In the genomic region with DNA sequence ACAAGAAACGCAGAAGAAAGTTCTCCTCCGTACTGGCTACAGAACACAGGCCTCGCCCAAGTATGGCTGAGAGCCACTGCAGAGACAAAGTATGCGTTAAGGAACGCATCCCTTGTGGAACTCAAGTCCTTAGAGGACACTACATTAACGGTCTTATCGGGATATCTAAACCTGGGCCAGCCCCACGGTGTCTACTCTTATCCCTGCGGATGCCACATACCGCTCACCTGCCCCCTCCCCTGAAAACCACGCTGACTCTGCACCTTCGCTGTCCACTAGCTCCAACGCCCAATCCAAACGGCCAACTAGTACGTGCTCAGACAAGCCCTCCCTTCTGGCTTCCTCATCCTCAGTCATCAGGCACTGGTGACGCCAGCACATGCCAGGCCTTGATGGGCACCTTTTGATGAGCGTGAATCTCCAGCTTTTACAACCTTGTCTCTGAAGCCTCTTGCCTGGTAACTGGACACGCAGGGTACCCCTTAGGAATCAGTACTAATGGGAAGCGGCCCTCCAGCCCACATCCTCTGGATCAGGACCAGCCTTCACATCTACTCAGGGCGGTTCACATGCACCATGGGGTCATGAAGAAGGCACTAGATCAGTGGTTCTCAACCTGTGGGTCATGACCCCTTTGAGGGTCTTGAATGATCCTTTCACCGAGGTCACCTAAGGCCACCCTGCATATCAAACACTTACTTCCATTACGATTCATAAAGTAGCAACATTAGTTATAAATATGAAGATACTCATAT, we compare ENCODE assay signal across 15 mouse cellular contexts. TPM values are rescaled to one million over a fixed set of nuclear protein-coding genes. Genes with fewer than 3 reads are reported as not detected.
DNase-seq lines count a peak whose midpoint lies in the region; ATAC-seq and TF ChIP-seq lines count a peak whose summit lies in the region.
"Had no signal": no experiment of that assay in that cellular context is flagged by ENCODE, and none has a peak within 500 bp of the region (broad histone marks: within the 10 kb centered on the region; RNA-seq: fewer than 3 reads in every experiment).

No protein-coding gene starts in this region.

- peaks cover 20% of the 10 kb centered on the region for H3K79me2 ChIP-seq in MEL (ENCODE audit: control insufficient read depth, insufficient read depth, low read length, poor library complexity)

- no peak for DNase-seq in heart, postnatal 4 days
- DNase-seq in liver, embryonic 11.5 days (ENCODE audit: low spot score), result no peak
- DNase-seq in liver (no peak), MEL (ENCODE audit: low read depth, low spot score) (no peak)
- peak; percentile 26 to 33 for DNase-seq in cerebellum, postnatal 25 days
- no peak for DNase-seq in thymus, postnatal 14 days
- DNase-seq in urinary bladder, postnatal 4 days (ENCODE audit: low spot score in 2 of 2), result no peak
- DNase-seq: layer of hippocampus, adult 9-11 months; right cerebral cortex, postnatal 25 days; thymus, adult 18-20 months had no signal

- no peak overlapping the region for H3K4me2 ChIP-seq in heart, embryonic 15.5 days
- H3K4me2 ChIP-seq in liver, embryonic 11.5 days, result peak overlapping the region; percentile 16
- H3K4me2 ChIP-seq: midbrain, embryonic 12.5 days had no signal

- TF ChIP-seq CTCF in MEL (IDR thresholded peaks at IDR 0.05 in 2 of 3, conservative IDR thresholded peaks at IDR 0.05 in 1 of 3; ENCODE audit: control insufficient read depth in 1 of 3, insufficient read depth in 1 of 3, low read depth in 2 of 3, low read length in 3 of 3, poor library complexity in 1 of 3, severe bottlenecking in 1 of 3), result no peak

- TF ChIP-seq POLR2A in MEL (IDR thresholded peaks at IDR 0.05; ENCODE audit: control insufficient read depth in 1 of 2, insufficient read depth in 1 of 2, low read depth in 1 of 2, low read length in 2 of 2, poor library complexity in 1 of 2), result no peak

- no peaks in the 10 kb centered on the region for H3K9me3 ChIP-seq in heart, embryonic 15.5 days (replicated peaks)
- no peaks in the 10 kb centered on the region for H3K9me3 ChIP-seq in liver, embryonic 11.5 days (ENCODE audit: control insufficient read depth, low read length)
- no peaks in the 10 kb centered on the region for H3K9me3 ChIP-seq in MEL (replicated peaks; ENCODE audit: insufficient read depth, low read length)
- H3K9me3 ChIP-seq: midbrain, embryonic 12.5 days; neural tube, embryonic 15.5 days had no signal

- peaks cover 73% of the 10 kb centered on the region for H3K4me1 ChIP-seq in heart, embryonic 15.5 days (replicated peaks)
- H3K4me1 ChIP-seq in liver, embryonic 11.5 days (replicated peaks; ENCODE audit: control insufficient read depth, insufficient read depth, low read length), result peaks cover 67% of the 10 kb centered on the region
- H3K4me1 ChIP-seq in MEL (ENCODE audit: control insufficient read depth in 1 of 2, insufficient read depth in 2 of 2, low read length in 2 of 2), result peaks cover 38 to 60% of the 10 kb centered on the region in 2 experiments

- no peaks in the 10 kb centered on the region for H3K27me3 ChIP-seq in heart, embryonic 15.5 days
- H3K27me3 ChIP-seq in liver, embryonic 11.5 days (replicated peaks; ENCODE audit: control insufficient read depth, insufficient read depth, low read length), result no peaks in the 10 kb centered on the region
- H3K27me3 ChIP-seq in MEL (ENCODE audit: control insufficient read depth in 1 of 2, insufficient read depth in 2 of 2, low read length in 2 of 2), result no peaks in the 10 kb centered on the region
- H3K27me3 ChIP-seq: neural tube, embryonic 15.5 days had no signal

- no peak for TF ChIP-seq RAD21 in MEL (IDR thresholded peaks at IDR 0.05; ENCODE audit: low read depth, low read length)

- TF ChIP-seq EP300 in MEL (IDR thresholded peaks at IDR 0.05; ENCODE audit: low read depth in 1 of 2, low read length in 2 of 2), result no peak; a peak in 2 of 4 replicates

- no peak overlapping the region for H3K9ac ChIP-seq in heart, embryonic 15.5 days
- H3K9ac ChIP-seq in liver, embryonic 11.5 days (ENCODE audit: low read depth, low read length), result no peak overlapping the region
- H3K9ac ChIP-seq in MEL (ENCODE audit: control insufficient read depth, low read depth, low read length, poor library complexity, severe bottlenecking), result no peak overlapping the region
- H3K9ac ChIP-seq: midbrain, embryonic 12.5 days; neural tube, embryonic 15.5 days had no signal

- H3K27ac ChIP-seq in heart, embryonic 15.5 days, result peak overlapping the region; percentile 78
- H3K27ac ChIP-seq in liver, embryonic 11.5 days (ENCODE audit: low read depth, low read length), result no peak overlapping the region
- peak overlapping the region; percentile 38; the same call in 1 of the 2 replicates for H3K27ac ChIP-seq in MEL (ENCODE audit: control insufficient read depth, low read depth, low read length)

- H3K4me3 ChIP-seq in heart, embryonic 15.5 days, result no peak overlapping the region
- H3K4me3 ChIP-seq in liver, embryonic 11.5 days (ENCODE audit: low read depth, low read length), result no peak overlapping the region
- no peak overlapping the region for H3K4me3 ChIP-seq in MEL (ENCODE audit: control insufficient read depth in 1 of 2, insufficient read depth in 1 of 2, low read depth in 2 of 2, low read length in 2 of 2)
- H3K4me3 ChIP-seq: erythroblast, embryonic 14.5 days; midbrain, embryonic 12.5 days; neural tube, embryonic 15.5 days had no signal

- no peak for ATAC-seq in heart, embryonic 15.5 days (replicated peaks; ENCODE audit: insufficient number of reproducible peaks, insufficient read depth, low FRiP score, low read depth)
- no peak for ATAC-seq in liver, embryonic 11.5 days (replicated peaks; ENCODE audit: low FRiP score)

- no peaks in the 10 kb centered on the region for H3K36me3 ChIP-seq in heart, embryonic 15.5 days
- no peaks in the 10 kb centered on the region for H3K36me3 ChIP-seq in liver, embryonic 11.5 days (ENCODE audit: control insufficient read depth, insufficient read depth, low read length)
- peaks cover 0 to 53% of the 10 kb centered on the region in 2 experiments; a peak in 2 of 4 replicates for H3K36me3 ChIP-seq in MEL (ENCODE audit: control insufficient read depth in 1 of 2, insufficient read depth in 2 of 2, low read length in 2 of 2)
- H3K36me3 ChIP-seq: midbrain, embryonic 12.5 days; neural tube, embryonic 15.5 days had no signal

- 79% methylated on average over 22 of the region's 22 CpGs for WGBS in heart, embryonic 15.5 days
- WGBS in liver, embryonic 11.5 days, result 70% methylated on average over 22 of the region's 22 CpGs

TF ChIP-seq in MEL, 35 proteins besides CTCF, POLR2A, EP300 and RAD21:
- no peak for TF ChIP-seq MEF2A (IDR thresholded peaks at IDR 0.05; ENCODE audit: extremely low read depth, insufficient replicate concordance, low read depth, low read length, poor library complexity, severe bottlenecking)
- no peak for TF ChIP-seq ZNF384 (IDR thresholded peaks at IDR 0.05; ENCODE audit: low read depth, low read length)
- TF ChIP-seq ZMIZ1 (IDR thresholded peaks at IDR 0.05; ENCODE audit: low read depth, low read length), result no peak
- no peak for TF ChIP-seq UBTF (IDR thresholded peaks at IDR 0.05; ENCODE audit: borderline replicate concordance, insufficient read depth, low read depth, low read length)
- no peak for TF ChIP-seq ZC3H11A (IDR thresholded peaks at IDR 0.05; ENCODE audit: low read depth, low read length)
- no peak for TF ChIP-seq SIN3A (IDR thresholded peaks at IDR 0.05; ENCODE audit: low read length)
- TF ChIP-seq MAX (IDR thresholded peaks at IDR 0.05; ENCODE audit: low read length), result no peak
- TF ChIP-seq NRF1 (IDR thresholded peaks at IDR 0.05; ENCODE audit: insufficient read depth, low read depth, low read length, poor library complexity, severe bottlenecking), result no peak
- TF ChIP-seq HCFC1 (IDR thresholded peaks at IDR 0.05; ENCODE audit: low read depth, low read length), result no peak

RNA-seq across cellular contexts. Expression of gene Elmo2, which starts 4.1 kb away (rescaled TPM):
- 33.8 and 49.5 TPM in 2 replicates for polyA plus RNA-seq in heart, embryonic 15.5 days (2015; fragmentation: Nextera tagmentation; extraction: Ambion mirVana)
- total RNA-seq in heart, postnatal 4 days (2021), result 10 to 100 TPM; 29.5 to 35.5 TPM
- 36.4 and 42.4 TPM in 2 replicates for polyA plus RNA-seq in liver, embryonic 11.5 days (2014; fragmentation: Nextera tagmentation; extraction: Ambion mirVana)
- total RNA-seq in MEL (2012; rRNA removed), result 16.5 and 17.4 TPM in 2 replicates
- polyA plus RNA-seq in MEL (2012; ENCODE audit: insufficient read depth in 1 of 2, insufficient read length in 2 of 2, low read depth in 1 of 2, low replicate concordance in 2 of 2, missing spikeins in 1 of 2), result 10 to 100 TPM in 1 of 2 experiments, not detected in 1; 27.6 TPM

RNA-seq across cellular contexts. Expression of gene Slc35c2, which starts 34.5 kb away (rescaled TPM):
- 32.1 and 45.7 TPM in 2 replicates for polyA plus RNA-seq in heart, embryonic 15.5 days (2015; fragmentation: Nextera tagmentation; extraction: Ambion mirVana)
- total RNA-seq in heart, postnatal 4 days (2021), result 10 to 100 TPM; 18.9 to 20.6 TPM
- polyA plus RNA-seq in liver, embryonic 11.5 days (2014; fragmentation: Nextera tagmentation; extraction: Ambion mirVana), result 53.0 and 64.4 TPM in 2 replicates
- 57.9 and 64.9 TPM in 2 replicates for total RNA-seq in MEL (2012; rRNA removed)
- polyA plus RNA-seq in MEL (2012; ENCODE audit: insufficient read depth in 1 of 2, insufficient read length in 2 of 2, low read depth in 1 of 2, low replicate concordance in 2 of 2, missing spikeins in 1 of 2), result 100 to 1,000 TPM in 1 of 2 experiments, not detected in 1; 121 TPM

RNA-seq across cellular contexts. Expression of gene Zfp663, which starts 46.4 kb away (rescaled TPM):
- 0.20 and 0.24 TPM in 2 replicates for polyA plus RNA-seq in heart, embryonic 15.5 days (2015; fragmentation: Nextera tagmentation; extraction: Ambion mirVana)
- total RNA-seq in heart, postnatal 4 days (2021), result not detected
- 0.07 and 0.29 TPM in 2 replicates for polyA plus RNA-seq in liver, embryonic 11.5 days (2014; fragmentation: Nextera tagmentation; extraction: Ambion mirVana)
- total RNA-seq in MEL (2012; rRNA removed), result not detected in 2 replicates
- polyA plus RNA-seq in MEL (2012; ENCODE audit: insufficient read depth in 1 of 2, insufficient read length in 2 of 2, low read depth in 1 of 2, low replicate concordance in 2 of 2, missing spikeins in 1 of 2), result under 1 TPM in 1 of 2 experiments, not detected in 1; 0.18 TPM
- total RNA-seq: gastrocnemius, adult 18-20 months had no signal
- polyA plus RNA-seq: erythroblast, embryonic 14.5 days had no signal

Comparison
In these comparisons a context has a peak if more than half of its experiments do, and no peak if none do; other contexts are left out.
1. DNase-seq: peak in cerebellum, postnatal 25 days (2 of 2); none in heart, postnatal 4 days (single experiment), liver, embryonic 11.5 days (single experiment), liver (single experiment), MEL (single experiment), thymus, postnatal 14 days (single experiment) and urinary bladder, postnatal 4 days (0 of 2).